Mouse (Mus musculus) CH12.LX (cell line): Measurements from ENCODE around the gene Pla2r1. TPM values are rescaled to one million over a fixed set of nuclear protein-coding genes. Genes with fewer than 3 reads are reported as not detected.

Experiments used
- DNase-seq: peaks from one replicate; pipeline ENCODE4 v3.0.0-alpha.2; 2013; ENCODE audit errors: extremely low read depth
- H3K27ac ChIP-seq: 2 replicates; pipeline ENCODE4 v1.5.1; 2012; ENCODE audit warnings: low read depth, mild to moderate bottlenecking, control low read depth, moderate library complexity; ENCODE audit not compliant: insufficient read depth
- H3K27me3 ChIP-seq: replicated peaks from 2 replicates; pipeline ENCODE3; 2012; ENCODE audit warnings: inconsistent platforms
- H3K36me3 ChIP-seq, 2 experiments: replicated peaks in 1 of 2; 2 replicates each; pipeline versions ENCODE3 to v1.6.1; 2012; ENCODE audit warnings: inconsistent platforms in 1 of 2, low read length in 1 of 2, mild to moderate bottlenecking in 1 of 2, mixed read lengths in 1 of 2, moderate library complexity in 1 of 2; ENCODE audit not compliant: control insufficient read depth in 1 of 2, insufficient read depth in 1 of 2
- H3K4me1 ChIP-seq, 2 experiments: 2 replicates each; pipeline ENCODE4 v1.6.1; 2012; ENCODE audit warnings: inconsistent platforms in 1 of 2, moderate library complexity in 1 of 2; ENCODE audit not compliant: insufficient read depth in 2 of 2, control insufficient read depth in 1 of 2
- H3K4me2 ChIP-seq: 2 replicates; pipeline ENCODE4 v1.6.1; 2012; ENCODE audit warnings: low read depth, mild to moderate bottlenecking, control low read depth; ENCODE audit not compliant: poor library complexity, insufficient read depth, severe bottlenecking
- H3K4me3 ChIP-seq, 3 experiments: fragments of 150-350 bp in 1 of 3; sonication (generic) in 1 of 3; replicated peaks in 1 of 3; 2 replicates each; pipeline versions ENCODE3 to v1.5.1; 2011 to 2012; ENCODE audit warnings: low read depth in 2 of 3, low read length in 2 of 3, mild to moderate bottlenecking in 2 of 3, moderate library complexity in 2 of 3, control low read depth in 1 of 3, improper control_type of control experiment in 1 of 3, inconsistent platforms in 1 of 3, mixed read lengths in 1 of 3; ENCODE audit not compliant: poor library complexity in 1 of 3
- H3K79me2 ChIP-seq: replicated peaks from 2 replicates; pipeline ENCODE4 v1.6.1; 2012; ENCODE audit warnings: mild to moderate bottlenecking, moderate library complexity; ENCODE audit not compliant: control insufficient read depth, poor library complexity, insufficient read depth, severe bottlenecking; ENCODE audit errors: extremely low read depth
- H3K9ac ChIP-seq: 2 replicates; pipeline ENCODE4 v1.6.1; 2012; ENCODE audit warnings: low read depth, mild to moderate bottlenecking, control low read depth, moderate library complexity; ENCODE audit not compliant: insufficient read depth
- H3K9me3 ChIP-seq: replicated peaks from 2 replicates; pipeline ENCODE3; 2012; ENCODE audit warnings: low read length, inconsistent platforms, mixed read lengths
- BHLHE40 ChIP-seq: IDR thresholded peaks from 2 replicates; pipeline ENCODE4 v1.6.1; 2011; ENCODE audit warnings: mild to moderate bottlenecking, low read depth, low read length, improper control_type of control experiment
- CHD2 ChIP-seq: IDR thresholded peaks from 2 replicates; pipeline ENCODE4 v1.6.1; 2011; ENCODE audit warnings: low read length, improper control_type of control experiment
- E2F4 ChIP-seq: IDR thresholded peaks from 2 replicates; pipeline ENCODE4 v1.6.1; 2011; ENCODE audit warnings: low read depth, low read length, improper control_type of control experiment; ENCODE audit not compliant: insufficient replicate concordance
- GABPA ChIP-seq: IDR thresholded peaks from 2 replicates; pipeline ENCODE4 v1.6.1; 2012; ENCODE audit warnings: low read depth, low read length, improper control_type of control experiment, inconsistent platforms; ENCODE audit not compliant: insufficient replicate concordance
- IRF4 ChIP-seq: IDR thresholded peaks from 2 replicates; pipeline ENCODE4 v1.6.1; 2014; ENCODE audit warnings: low read depth, mild to moderate bottlenecking, inconsistent platforms, low read length, improper control_type of control experiment
- JUN ChIP-seq: IDR thresholded peaks from 2 replicates; pipeline ENCODE4 v1.6.1; 2011; ENCODE audit warnings: low read depth, mild to moderate bottlenecking, low read length, improper control_type of control experiment, moderate library complexity; ENCODE audit not compliant: insufficient read depth
- KAT2A ChIP-seq: IDR thresholded peaks from 2 replicates; pipeline ENCODE4 v1.6.1; 2012; ENCODE audit warnings: low read length, improper control_type of control experiment, inconsistent platforms; ENCODE audit not compliant: insufficient replicate concordance
- MEF2A ChIP-seq: IDR thresholded peaks from 2 replicates; pipeline ENCODE4 v1.6.1; 2014; ENCODE audit warnings: low read depth, mild to moderate bottlenecking, inconsistent platforms, low read length, improper control_type of control experiment, borderline replicate concordance
- NRF1 ChIP-seq: IDR thresholded peaks from 2 replicates; pipeline ENCODE4 v1.6.1; 2014; ENCODE audit warnings: low read depth, mild to moderate bottlenecking, inconsistent platforms, low read length, improper control_type of control experiment, moderate library complexity
- POLR2A ChIP-seq: IDR thresholded peaks from 2 replicates; pipeline ENCODE4 v1.6.1; 2011; ENCODE audit warnings: low read depth, mild to moderate bottlenecking, improper control_type of control experiment, low read length
- RAD21 ChIP-seq: IDR thresholded peaks from 2 replicates; pipeline ENCODE4 v1.6.1; 2011; ENCODE audit warnings: low read depth, mild to moderate bottlenecking, low read length, improper control_type of control experiment, moderate library complexity
- RCOR1 ChIP-seq: conservative IDR thresholded peaks from 2 replicates; pipeline ENCODE4 v1.6.1; 2012; ENCODE audit warnings: low read depth, mild to moderate bottlenecking, inconsistent platforms, low read length, improper control_type of control experiment
- SMC3 ChIP-seq: IDR thresholded peaks from 2 replicates; pipeline ENCODE4 v1.6.1; 2011; ENCODE audit warnings: low read depth, low read length, improper control_type of control experiment
- TBP ChIP-seq: conservative IDR thresholded peaks from 2 replicates; pipeline ENCODE4 v1.6.1; 2011; ENCODE audit warnings: low read depth, low read length, improper control_type of control experiment
- UBTF ChIP-seq: IDR thresholded peaks from 2 replicates; pipeline ENCODE4 v1.6.1; 2012; ENCODE audit warnings: low read depth, mild to moderate bottlenecking, inconsistent platforms, low read length, improper control_type of control experiment, moderate library complexity
- USF1 ChIP-seq: IDR thresholded peaks from 2 replicates; pipeline ENCODE4 v1.6.1; 2014; ENCODE audit warnings: low read depth, mild to moderate bottlenecking, inconsistent platforms, low read length, improper control_type of control experiment
- ZC3H11A ChIP-seq: IDR thresholded peaks from 2 replicates; pipeline ENCODE4 v1.6.1; 2012; ENCODE audit warnings: low read depth, mild to moderate bottlenecking, inconsistent platforms, low read length, improper control_type of control experiment
- ZKSCAN1 ChIP-seq: IDR thresholded peaks from 2 replicates; pipeline ENCODE4 v1.6.1; 2012; ENCODE audit warnings: low read depth, inconsistent platforms, low read length, improper control_type of control experiment, borderline replicate concordance
- ZNF384 ChIP-seq: IDR thresholded peaks from 2 replicates; pipeline ENCODE4 v1.6.1; 2012; ENCODE audit warnings: low read depth, low read length, improper control_type of control experiment, inconsistent platforms
- dilution Hi-C: fragments of 300-500 bp; cut with MboI; formaldehyde crosslinking; loops from 2 replicates; pipeline ENCODE4 v1.14.3; 2020; ENCODE audit warnings: low sequenced_read_pairs; ENCODE audit not compliant: extremely low pct_unique_long_range_greater_than_20kb, extremely low pct_ligation_motif_present
- in situ Hi-C: fragments of 300-500 bp; cut with MboI; formaldehyde crosslinking; loops from 3 replicates; pipeline ENCODE4 v1.14.3; 2019; ENCODE audit warnings: low sequenced_read_pairs, low pct_ligation_motif_present, low pct_unique_long_range_greater_than_20kb, mixed read lengths
- polyA plus RNA-seq: library from polyadenylated mRNA; unstranded; fragments of >175 nt; gene quantifications from 2 replicates; pipeline ENCODE4 v1.2.1, GENCODE M21; 2012; ENCODE audit warnings: low read depth; ENCODE audit not compliant: insufficient read length
- total RNA-seq, 2 experiments: library from RNA; depleted of rRNA; stranded (reverse); fragments of 300-350 nt in 1 of 2; fragments of >200 nt in 1 of 2; gene quantifications; 2 replicates each; pipeline ENCODE4 v1.2.3; 2012 to 2014

Gene Pla2r1
- total and polyA plus RNA-seq, 3 experiments: not detected

GRCm38 (mm10) chr2:60551673-60552072 is 1.4 kb downstream of the Pla2r1 start:
- no peak overlapping the region for H3K4me3 ChIP-seq
- no peaks in the 10 kb centered on the region for H3K27me3 ChIP-seq
- no peaks in the 10 kb centered on the region for H3K79me2 ChIP-seq
- H3K4me2 ChIP-seq: no peak overlapping the region
- TF ChIP-seq IRF4: no peak
- peaks cover 4 to 7% of the 10 kb centered on the region in 2 experiments; a peak in 1 of 4 replicates for H3K4me1 ChIP-seq
- H3K27ac ChIP-seq: no peak overlapping the region
- no peaks in the 10 kb centered on the region for H3K36me3 ChIP-seq
- no peaks in the 10 kb centered on the region for H3K9me3 ChIP-seq
- in situ Hi-C loops: no loop called here
- no peak overlapping the region for H3K9ac ChIP-seq
- no peak for DNase-seq
- dilution Hi-C loops: no loop called here

- Histone ChIP-seq H3K27me3 (no peaks in the 10 kb centered on the region), H3K79me2 (no peaks in the 10 kb centered on the region), H3K4me3 (no peak overlapping the region), H3K9ac (no peak overlapping the region), H3K4me1 (peaks cover 4 to 7% of the 10 kb centered on the region in 2 experiments; a peak in 1 of 4 replicates), H3K9me3 (no peaks in the 10 kb centered on the region), H3K4me2 (no peak overlapping the region), H3K27ac (no peak overlapping the region), H3K36me3 (no peaks in the 10 kb centered on the region)
- DNase-seq: no peak
- dilution Hi-C loops (no loop called here), in situ Hi-C loops (no loop called here)
- TF ChIP-seq UBTF (no peak), RAD21 (no peak)
Observed at GRCm38 (mm10) chr2:60550521-60550920, 2.6 kb downstream of the Pla2r1 start.

GRCm38 (mm10) chr2:60549851-60550250 is 3.3 kb downstream of the Pla2r1 start:
- Histone ChIP-seq H3K36me3 (no peaks in the 10 kb centered on the region), H3K9ac (no peak overlapping the region), H3K4me2 (no peak overlapping the region), H3K9me3 (no peaks in the 10 kb centered on the region), H3K27me3 (no peaks in the 10 kb centered on the region), H3K79me2 (no peaks in the 10 kb centered on the region), H3K27ac (no peak overlapping the region), H3K4me1 (peaks cover 3 to 7% of the 10 kb centered on the region in 2 experiments; a peak in 1 of 4 replicates), H3K4me3 (no peak overlapping the region)
- dilution Hi-C loops (no loop called here), in situ Hi-C loops (no loop called here)
- DNase-seq: no peak
- no peak for TF ChIP-seq E2F4
- no peak for TF ChIP-seq IRF4
- TF ChIP-seq POLR2A: no peak
- no peak for TF ChIP-seq CHD2
- no peak for TF ChIP-seq BHLHE40
- no peak for TF ChIP-seq TBP
- no peak for TF ChIP-seq ZC3H11A
- no peak for TF ChIP-seq KAT2A
- no peak for TF ChIP-seq GABPA
- TF ChIP-seq ZKSCAN1: no peak
- no peak for TF ChIP-seq JUN
- TF ChIP-seq USF1: no peak
- TF ChIP-seq SMC3: no peak
- TF ChIP-seq ZNF384: no peak
- TF ChIP-seq RCOR1: no peak
- no peak for TF ChIP-seq MEF2A
- TF ChIP-seq NRF1: no peak
